Mouse (Mus musculus) MEL (cell line): ENCODE data around the gene Hs3st3b1.

Experiments
- CTCF ChIP-seq, 3 experiments: IDR thresholded peaks in 2 of 3; conservative IDR thresholded peaks in 1 of 3; 2 replicates each; pipeline ENCODE4 v1.5.1; 2011 to 2012; ENCODE audit warnings: low read length in 3 of 3, low read depth in 2 of 3, mild to moderate bottlenecking in 2 of 3, improper control_type of control experiment in 1 of 3, inconsistent platforms in 1 of 3, mixed read lengths in 1 of 3, moderate library complexity in 1 of 3; ENCODE audit not compliant: control insufficient read depth in 1 of 3, insufficient read depth in 1 of 3, poor library complexity in 1 of 3, severe bottlenecking in 1 of 3
- USF2 ChIP-seq, 2 experiments: IDR thresholded peaks; 2 replicates each; pipeline ENCODE4 v1.6.1; 2011 to 2012; ENCODE audit warnings: improper control_type of control experiment in 2 of 2, low read length in 2 of 2, borderline replicate concordance in 1 of 2, inconsistent platforms in 1 of 2, low read depth in 1 of 2, mild to moderate bottlenecking in 1 of 2; ENCODE audit not compliant: insufficient read depth in 1 of 2

DNA sequence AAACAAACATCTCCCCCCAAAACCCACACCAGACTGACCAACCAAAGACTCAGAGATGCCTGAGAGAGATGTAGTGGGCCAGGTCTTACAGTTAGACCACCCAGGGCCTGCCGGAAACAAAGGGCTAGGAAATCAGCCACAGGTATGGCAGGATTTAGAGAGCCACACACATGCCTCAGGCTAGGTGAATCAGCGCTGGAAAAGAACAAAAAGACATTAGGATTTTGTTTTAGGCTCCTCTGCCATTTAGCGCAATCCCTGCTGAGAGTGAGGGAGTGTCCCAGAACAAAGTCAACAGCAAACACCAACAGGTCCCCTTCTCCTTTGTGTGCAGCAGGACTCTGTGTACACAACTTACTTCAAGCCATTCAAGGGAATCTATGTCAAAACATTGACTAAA lies 14.6 kb upstream of the Hs3st3b1 start:
- TF ChIP-seq CTCF (IDR thresholded peaks at IDR 0.05 in 2 of 3, conservative IDR thresholded peaks at IDR 0.05 in 1 of 3; ENCODE audit: control insufficient read depth in 1 of 3, insufficient read depth in 1 of 3, low read depth in 2 of 3, low read length in 3 of 3, poor library complexity in 1 of 3, severe bottlenecking in 1 of 3) (no peak), USF2 (IDR thresholded peaks at IDR 0.05; ENCODE audit: borderline replicate concordance in 1 of 2, insufficient read depth in 1 of 2, low read depth in 1 of 2, low read length in 2 of 2) (no peak)
